Mouse (Mus musculus): Measurements from ENCODE around the gene Pard3.

The Pard3 gene

DNA sequence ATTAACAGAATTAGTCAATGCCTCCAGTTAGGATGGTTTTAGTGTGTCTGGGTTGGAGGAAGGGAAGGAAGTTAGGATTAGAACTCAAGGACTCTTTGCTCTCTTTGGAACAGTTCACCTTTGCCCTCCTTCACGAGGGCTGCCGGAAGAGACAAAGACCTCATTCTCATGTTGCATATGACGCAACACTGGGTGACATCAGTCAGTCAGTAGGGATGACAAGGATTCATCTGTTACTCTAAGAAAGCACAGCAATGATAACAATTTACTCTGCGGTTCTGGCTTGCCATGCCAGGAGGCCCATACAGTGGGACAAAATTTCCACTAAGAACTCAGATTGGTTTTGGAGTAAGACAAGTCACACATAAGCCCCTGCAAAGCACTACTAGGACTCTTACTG, 187.1 kb downstream of the Pard3 start:
- DNase-seq: no peak

DNA sequence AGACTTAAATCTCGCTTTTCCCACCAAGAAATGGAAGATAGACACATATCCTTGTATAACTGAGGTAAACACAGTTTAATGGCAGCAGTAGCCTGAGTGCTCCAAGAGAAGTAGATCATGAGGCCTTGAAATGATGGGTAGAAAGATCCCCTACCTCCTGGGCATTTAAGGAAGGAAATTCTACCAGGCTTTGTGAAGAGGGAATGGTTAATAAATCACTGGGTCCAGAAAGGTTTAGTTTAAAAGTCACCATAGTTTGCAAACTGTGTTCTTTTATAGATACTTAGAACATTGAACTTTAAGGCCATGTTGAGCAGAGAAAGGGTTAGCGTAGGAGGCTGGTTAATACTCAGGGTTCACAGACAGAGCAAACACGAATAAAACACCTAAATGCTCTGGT, 187.8 kb downstream of the Pard3 start:
- DNase-seq: no peak

DNA sequence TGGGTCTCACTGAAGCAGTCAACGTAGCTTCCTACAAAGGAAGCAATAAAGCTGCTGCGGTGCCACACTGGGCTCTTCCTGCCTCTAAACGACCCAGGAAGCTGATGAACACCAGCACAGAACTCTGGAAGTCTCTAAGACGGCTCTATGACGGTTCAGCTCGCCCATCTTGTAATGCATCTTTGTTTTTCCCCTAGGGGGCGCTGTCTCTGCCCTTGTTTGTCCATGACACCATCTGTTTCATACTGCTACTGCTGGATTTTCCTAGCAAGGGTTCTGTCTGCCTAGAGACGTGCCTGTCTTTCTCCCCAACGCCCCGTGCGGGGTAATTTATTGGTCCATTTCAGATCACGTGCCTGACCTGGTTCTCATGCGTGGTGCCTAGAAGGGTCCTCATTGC, 188.3 kb downstream of the Pard3 start:
- no peak for DNase-seq

DNA sequence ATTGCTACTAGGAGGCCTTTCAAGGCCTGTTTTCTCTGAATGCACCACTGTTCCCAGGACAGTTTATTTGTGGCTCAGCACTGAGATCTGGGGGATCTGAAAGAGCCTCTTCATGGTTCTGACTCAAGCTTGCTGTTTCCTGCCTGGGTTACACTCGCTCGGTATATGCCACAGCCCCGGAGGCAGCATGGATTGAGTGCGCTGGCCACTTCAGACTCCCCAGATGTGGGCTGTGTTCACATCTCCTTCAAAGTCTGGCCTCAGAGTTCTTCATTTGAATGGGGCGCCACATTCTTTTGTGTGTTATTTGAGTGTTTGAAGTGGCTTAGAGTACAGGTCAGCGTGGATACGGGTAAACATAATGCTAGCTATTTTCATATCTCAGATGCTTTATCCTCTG, 190.9 kb downstream of the Pard3 start:
- DNase-seq: no peak

DNA sequence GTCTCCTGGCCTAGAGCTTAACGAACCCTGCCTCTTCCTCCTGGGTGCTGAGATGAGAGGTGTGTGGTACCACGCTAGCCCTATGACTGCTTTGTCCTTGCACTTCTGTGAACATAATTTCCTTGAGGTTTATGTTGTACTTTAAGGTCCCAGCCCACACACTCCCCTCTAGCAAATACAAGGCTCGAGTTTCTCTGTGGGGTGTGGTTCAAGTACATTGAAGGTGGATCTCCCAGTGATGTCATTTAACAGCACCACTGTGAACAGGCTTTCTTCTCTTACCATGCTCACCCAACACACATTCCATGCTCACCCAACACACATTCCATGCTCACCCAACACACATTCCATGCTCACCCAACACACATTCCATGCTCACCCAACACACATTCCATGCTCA, 193.4 kb downstream of the Pard3 start:
- no peak for DNase-seq

DNA sequence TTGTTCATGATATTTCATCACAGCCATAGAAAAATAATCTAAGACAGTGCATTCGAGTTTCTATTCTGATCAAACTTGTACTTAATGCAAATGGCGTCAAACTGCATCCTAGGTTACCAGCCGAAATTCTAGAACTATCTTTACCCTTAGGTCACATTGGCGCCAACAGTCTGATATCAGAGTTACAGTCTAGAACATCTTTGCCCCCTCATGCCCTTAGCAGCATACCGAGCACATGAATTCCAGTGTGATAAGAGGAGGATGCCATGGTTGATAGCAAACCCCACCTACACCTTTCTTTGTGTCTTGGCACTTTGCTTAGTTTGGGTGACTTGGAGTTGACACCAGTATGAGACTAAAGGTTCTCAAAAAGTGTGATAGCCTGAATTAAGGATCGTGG, 197.4 kb downstream of the Pard3 start:
- no peak for DNase-seq

DNA sequence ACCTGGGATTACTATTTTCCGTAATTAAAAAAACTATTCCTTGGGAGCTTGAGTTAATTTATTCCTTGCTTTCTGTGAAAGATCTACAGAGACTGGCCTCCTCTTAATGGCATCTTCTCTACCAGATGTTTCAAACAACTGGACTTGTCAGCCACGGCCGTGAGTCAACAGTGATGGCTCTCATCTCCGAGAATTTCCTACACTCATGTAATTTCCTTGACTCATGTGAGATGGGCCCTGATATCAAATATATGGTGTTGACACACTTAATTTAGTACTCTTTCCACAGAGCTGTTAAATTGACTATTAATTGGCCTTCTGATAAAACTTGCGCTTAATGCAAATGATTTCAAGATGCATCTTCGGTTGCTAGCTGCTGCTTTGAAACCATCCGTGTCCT, 198.3 kb downstream of the Pard3 start:
- DNase-seq: no peak

DNA sequence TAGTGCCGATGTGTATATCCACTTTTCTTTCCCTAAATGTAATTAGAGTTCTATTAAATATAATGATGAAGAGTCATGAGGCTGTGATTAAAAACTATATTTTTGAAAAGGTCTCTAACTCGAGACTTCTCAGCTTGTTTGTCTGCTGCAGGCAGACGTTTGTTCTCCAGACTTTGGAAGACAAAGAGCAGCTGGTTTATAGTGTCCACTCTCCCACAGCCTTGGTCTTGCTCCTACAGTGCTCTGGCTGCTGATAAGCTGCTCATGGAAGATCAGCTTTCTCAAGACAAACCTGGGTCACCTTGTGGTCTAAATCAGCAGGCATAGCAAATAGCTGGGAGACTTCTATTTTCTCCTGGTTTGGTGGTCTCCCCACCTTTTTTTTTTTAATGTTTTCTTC, 198.7 kb downstream of the Pard3 start:
- DNase-seq: no peak

DNA sequence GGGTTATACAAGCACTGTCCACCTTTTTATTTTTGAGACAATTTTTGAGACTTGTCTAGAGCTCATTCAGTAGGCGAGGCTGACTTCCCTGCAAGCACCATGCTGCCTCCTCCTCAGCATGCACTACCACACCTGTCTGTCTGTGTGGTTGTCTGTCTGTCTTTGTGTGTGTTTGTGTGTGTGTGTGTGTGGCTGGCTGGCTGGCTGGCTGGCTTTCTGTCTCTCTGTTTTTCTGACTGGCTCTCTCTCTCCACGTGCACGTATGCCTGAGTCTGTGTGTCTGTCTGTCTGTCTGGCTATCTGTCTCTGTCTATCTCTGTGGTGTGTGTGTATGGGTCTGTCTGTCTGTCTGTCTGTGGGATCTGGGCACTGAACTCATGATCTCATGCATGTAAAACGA, 199.2 kb downstream of the Pard3 start:
- DNase-seq: no peak

DNA sequence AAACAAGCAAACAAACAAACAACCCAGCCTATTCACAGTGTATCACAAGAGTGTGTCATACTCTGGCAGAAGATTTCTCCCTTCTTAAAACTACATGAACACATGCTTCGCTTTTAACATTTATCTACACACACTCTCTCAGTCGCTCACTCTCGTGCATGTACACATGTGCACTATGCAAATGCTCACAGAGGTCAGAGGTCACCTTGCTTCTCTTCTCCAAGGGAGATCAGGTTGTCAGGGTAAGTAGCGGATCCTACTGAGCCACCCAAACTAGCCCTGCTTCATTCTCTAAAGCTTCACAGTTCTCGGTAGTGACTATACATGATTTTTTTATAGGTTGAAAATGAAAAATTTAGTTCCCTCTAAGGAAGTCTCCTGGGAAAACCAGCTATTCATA, 199.8 kb downstream of the Pard3 start:
- DNase-seq: no peak

DNA sequence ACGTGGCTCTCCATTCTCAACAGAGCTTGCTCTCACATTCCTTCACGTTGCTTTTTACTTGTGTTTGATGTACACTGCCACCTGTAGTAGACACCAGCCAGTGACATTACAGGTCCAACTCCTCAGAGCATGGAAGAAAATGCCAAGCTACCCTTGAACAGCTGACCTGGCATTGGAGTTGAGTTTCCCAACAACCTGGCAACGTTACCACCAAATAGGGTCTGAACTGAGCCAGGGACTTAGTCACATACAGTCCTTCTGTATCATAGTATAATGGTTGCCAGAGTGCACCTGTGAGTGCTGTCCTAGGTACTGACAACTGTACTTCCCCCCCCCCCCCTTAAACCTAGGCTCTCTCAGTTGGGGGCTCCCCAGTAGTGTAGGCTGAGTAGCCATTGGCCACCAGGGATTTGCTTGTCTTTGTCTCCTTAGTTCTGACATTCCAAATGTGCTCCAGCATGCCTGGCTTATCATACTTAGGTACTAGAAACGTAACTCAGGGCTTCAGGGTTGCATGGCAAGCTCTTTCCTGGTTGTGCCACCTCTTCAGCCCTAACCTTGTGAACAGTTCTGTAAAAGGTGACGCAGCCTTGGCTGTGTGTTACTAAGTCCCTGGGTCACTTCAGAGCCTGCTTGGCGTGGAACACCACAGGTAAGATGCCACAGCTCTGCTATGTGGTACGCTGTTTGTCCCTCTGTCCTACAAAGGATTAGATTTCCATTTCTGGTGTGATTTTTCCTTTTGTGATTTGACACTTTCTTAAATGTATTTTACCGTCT, 201.2 kb downstream of the Pard3 start:
- DNase-seq: no peak

DNA sequence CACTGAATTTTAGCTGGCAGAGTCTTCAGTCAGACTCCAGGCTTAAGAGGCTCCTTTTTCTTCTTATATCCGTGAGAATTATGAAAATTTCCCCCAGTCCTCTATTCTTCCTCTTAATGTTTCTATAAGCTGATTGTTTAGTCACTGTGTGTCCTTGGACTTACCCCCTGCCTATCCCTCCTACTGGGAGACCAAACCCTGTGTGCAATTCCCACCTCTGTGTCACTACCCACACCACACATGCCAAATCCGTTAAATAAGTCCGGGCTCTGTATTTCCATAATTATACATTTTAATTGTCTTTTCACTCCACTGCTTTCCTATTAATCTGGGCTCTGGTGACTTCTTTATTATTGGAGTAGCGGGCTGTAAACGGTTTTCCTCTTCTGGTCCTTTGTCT, 203.1 kb downstream of the Pard3 start:
- no peak for DNase-seq

DNA sequence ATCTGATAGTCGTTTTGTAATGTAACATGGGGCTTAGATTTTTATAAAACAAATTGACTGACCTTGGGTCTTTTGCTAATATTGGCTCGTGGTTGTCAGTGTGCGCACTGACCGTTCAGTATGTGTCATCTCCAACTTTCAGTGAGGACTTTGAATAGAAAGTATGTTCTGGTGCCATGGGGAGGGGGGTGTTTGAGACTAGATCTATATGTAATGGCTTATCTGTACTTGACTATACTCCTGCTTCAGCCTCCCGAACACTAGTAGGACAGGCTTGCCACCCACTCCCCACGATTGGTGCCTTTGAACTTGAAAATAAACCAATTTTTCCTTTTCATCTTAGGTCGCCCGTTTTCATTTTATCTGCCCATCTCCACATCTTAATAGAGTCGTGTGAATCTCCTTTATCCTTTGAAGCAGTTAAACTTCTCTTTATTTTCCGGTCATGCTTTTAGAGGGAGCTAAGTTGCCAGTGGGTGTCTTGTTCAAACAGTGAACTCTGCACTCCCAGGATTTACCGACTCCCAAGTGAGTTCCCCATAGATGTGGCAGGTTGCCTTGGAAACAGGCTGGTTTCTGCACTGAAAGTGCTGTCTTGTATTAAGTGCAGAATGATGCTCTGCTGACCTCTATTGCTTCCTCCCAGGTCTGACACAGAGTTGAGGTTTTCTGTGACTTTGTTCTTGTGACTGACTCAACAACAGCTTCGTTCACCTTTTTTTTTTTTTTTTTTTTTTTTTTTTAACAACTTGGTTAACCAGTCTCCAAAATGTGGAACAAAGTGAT, 204.7 kb downstream of the Pard3 start:
- no peak for DNase-seq

DNA sequence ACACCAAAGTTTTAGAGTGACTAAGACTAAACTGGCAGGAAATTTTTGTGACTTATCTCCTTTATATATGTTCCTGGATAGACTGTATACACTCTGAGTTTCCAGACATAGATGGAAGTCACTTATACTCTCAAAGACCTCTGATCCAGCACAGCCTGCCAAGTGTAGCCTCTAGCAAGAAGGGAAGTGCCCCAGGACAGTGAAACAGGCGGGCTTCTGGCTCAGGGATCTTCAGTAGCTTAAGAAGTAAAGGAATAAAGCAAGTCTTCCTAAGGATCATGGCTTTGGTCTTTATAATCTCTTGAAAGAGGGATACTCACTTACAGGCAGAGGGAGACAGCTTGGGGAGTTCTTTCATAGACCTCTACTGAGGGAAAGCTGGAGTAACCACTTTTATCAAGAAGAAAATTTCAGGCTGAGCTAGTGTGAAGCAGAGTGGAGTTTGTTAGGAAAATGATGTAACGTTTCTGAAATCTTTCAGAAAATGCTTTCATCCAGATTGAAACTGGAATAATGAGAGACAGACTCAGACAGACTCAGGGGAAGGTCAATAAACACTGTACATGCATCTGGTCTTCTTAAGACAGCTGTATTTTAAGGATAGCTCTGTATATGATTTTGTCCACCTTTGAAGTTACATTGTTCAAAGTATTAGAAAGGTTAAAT, 205.5 kb downstream of the Pard3 start:
- DNase-seq: no peak

DNA sequence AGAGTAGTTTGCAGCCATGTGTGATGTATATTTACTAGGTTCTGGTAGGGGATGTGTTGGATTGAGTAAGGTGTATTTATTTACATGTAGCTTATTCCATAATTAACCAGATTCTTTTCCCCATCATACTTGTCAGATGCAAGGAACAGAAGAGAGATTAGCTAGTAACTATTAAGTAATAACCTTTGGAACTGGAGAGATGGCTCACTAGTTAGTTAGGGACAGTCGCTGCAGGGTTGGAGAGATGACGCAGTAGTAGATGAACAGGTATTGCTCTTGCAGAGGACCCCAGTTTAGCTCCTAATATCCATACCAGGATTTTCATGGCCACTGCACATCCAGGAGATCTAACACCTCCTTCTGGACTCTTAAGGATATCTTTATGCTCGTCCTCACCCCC, 207.5 kb downstream of the Pard3 start:
- DNase-seq: no peak

DNA sequence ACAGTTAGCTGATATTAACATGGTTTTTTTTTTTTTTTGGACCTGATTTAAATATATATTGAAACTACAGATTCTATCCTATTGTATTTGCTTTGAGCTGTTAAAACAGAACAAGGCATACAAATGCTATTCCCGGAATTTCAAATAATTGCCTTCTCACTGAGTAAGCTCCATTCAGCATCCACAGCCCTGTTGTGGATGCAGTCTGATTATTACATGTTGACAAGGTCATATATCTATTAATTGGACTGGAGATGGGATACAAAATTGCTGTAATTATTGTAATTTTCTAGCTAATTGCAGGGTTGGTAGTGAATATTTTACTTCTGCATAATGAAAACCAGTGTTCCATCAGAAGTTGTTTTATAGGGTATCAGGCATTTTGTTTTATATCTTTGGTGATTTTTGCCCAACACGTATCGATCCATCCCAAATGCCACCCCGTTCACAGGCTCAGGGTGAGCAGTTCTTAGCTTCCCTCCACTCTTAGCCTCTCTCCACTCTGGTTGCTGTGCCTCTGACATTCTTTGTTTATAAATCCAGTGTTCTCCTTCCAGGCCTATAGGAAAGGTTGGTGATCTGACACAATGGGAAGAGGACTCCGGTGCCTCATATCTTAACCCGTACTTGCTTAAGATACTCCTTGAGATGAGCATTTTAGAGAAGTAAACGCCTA, 216.7 kb downstream of the Pard3 start:
- DNase-seq: no peak

DNA sequence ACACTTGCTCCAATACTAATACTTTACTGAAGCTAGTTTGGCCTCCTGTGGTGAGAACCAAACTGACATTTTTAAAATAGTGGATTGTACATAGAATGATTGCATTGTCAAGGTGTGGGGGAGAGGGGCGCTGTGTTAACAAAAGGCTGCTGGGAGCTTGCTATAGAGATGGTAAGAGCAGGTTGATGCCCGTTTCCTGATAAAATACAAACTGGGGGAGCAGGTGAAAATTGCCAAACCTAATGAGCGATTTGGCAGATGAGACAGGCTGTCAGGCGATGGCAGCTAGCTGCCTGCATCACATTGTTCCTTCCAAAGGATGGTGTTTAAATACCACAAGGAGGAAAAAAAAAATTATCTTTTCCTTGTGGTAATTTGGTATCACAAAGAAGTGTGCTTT, 217.3 kb downstream of the Pard3 start:
- DNase-seq: no peak

DNA sequence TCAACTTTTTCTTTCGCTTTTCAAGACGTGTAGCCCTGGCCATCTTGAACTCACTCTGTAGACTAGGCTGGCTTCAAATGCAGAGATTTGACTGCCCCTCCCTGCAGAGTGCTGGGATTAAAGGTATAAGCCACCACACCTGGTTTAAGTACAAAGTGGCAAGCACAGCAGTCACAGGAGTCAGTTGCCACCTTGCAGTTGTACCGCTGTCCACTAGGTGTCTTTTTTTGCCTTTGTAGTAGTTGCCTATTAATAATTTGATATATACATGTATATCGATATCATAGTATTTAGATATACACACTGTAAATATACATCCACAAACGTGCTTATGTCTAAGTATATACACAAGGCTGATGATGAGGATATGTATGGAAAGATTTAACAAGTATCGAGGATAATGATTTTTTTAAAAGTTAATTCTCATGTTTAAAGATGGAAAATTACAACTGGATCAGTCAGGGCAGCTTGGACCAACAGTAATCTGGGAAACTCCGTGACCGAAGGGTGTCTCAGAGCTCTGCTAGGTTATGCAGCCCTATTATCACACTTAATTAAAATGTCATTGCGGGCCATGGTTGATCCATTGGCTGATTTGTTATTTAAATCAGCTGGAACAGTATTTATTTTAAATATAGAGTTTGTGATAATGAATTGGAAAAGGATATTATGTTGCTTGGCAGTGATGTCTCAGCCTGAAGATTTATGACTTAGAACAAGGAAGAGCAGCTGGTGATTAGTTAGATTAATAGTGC, 220.9 kb downstream of the Pard3 start:
- no peak for DNase-seq

DNA sequence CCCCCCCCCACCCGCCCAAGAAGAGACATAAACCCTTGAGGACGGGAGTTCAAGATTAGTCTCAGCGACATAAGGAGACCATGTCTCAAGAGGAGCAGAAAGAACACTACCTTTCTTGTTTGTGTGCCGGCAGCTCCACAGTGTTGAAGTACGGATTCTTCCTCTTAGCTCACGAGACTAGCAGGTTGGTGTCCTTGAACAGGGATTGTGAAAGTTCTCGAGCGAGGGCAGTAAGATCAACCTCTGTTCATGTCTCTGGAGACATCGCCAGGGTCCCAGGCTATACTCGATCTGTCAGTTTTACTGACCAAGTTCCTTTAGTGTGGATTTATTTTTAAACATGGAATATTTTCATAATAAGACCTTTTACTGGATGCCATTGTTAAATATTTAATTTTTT, 224.1 kb downstream of the Pard3 start:
- no peak for DNase-seq

DNA sequence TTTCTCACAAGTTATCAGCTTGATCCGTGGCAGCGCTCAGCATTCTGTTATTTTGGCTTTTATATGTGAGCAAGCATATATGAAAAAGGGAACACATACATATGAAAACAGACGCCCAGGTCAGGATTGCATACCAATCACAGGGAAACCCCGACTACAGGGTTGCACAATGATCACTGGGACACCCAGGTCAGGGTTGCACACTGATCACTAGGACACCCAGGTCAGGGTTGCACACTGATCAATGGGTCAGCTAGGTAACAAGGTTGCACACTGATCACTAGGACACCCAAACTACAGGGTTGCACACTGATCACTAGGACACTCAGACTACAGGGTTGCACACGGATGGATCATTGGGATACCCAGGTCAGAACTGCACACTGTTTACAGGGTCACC, 228.6 kb downstream of the Pard3 start:
- DNase-seq: no peak

DNA sequence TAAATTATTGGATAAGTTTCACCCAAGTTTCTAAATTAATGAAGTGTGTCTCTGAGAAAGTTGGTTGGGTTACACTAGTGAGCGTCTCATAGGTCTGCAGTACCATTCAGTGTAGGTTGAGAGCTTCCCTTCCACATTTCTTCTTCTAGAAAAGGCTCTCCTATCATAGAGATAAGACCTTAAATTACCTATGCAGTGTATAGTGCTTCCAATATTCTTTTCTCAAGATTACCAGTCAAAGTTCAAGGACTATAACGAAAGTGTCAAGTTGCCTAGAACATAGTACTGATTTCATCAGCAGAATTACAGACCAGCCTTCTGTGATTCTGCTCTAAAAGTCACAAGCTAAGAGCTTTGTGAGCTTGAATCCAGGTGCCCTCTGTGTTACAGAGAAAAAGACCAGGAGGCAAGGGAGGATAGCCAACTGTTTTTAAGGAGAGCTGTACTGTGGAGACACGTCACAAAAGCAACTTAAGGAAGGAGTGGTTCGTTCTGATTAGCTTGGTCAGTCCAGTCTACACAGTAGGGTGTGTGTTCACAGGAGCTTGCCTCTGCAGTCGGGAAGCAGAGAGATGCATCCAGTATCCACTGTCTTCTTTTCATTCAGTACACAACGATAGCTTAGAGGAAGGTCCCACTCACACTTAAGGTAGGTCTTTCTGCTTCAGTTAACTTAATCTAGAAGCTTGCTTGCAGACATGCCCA, 229.5 kb downstream of the Pard3 start:
- DNase-seq: no peak

DNA sequence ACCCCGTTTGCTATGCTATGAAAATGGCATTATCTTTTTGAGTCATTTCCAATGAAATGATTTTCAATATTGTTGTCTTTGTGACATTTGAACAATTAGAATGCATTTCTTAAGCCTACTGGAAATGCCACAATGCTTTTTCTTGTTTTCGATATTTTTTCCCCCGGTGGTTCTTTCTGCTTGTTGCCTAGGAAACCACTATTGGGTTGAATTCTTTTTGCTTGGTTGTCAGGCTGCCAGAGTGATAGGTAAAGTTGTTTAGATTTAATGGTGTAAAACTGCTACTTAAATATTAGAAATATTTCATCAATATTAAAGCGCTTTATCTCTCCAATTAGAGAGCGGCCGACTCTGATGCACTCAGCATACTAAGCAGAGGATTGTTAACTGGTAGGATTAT, 230.4 kb downstream of the Pard3 start:
- no peak for DNase-seq
